Mouse (Mus musculus) liver, embryonic 14.5 days (tissue): ENCODE results near the gene Ubl4a.

Experiments
- CTCF ChIP-seq: IDR thresholded peaks from 2 replicates; pipeline ENCODE4 v1.5.1; 2016; ENCODE audit warnings: antibody characterized with exemption, low read depth, control low read depth
- EP300 ChIP-seq: IDR thresholded peaks from 2 replicates; pipeline ENCODE4 v1.6.1; 2016; ENCODE audit warnings: antibody characterized with exemption, low read depth

DNA sequence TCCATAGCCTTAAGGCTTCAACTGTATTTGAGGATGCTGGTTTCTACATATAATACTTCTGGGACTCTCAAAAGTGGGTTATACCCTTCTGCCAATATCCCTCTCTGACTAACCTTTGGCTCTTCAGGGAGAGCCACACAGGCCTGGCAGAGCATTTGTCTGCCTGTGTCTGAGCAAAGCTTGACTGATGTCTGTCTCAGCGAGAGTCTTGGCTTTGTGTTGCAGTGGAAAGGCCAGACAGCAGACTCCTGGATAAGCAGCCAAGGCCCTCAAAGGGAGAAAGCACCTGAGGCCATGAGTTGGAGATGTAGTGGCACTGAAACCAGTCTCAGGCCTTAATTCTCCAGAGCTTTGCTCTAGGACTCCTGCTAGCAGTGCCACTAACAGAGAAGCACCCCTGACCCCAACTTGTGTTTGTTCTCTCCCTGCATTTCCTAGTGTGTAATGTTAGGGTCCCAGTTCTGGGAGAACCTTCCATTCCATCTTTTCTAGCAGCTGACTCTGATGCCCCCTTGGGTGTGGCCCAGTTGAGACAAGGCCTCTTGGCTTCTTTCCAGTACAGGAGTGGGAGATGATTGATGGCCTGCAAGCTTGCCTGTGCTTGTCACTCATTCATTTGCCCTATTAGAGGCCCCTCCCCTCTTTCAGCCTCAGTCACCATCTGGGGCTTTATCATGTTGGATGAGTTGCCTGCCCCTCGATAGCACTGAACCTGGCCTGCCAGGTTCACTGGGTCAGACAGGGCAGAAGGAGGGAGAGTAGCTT is 42.7 kb downstream of the Ubl4a start:
- TF ChIP-seq EP300: no peak
- no peak for TF ChIP-seq CTCF
